Mouse (Mus musculus): ENCODE data around the gene Hist1h3g. TPM values are rescaled to one million over a fixed set of nuclear protein-coding genes. Genes with fewer than 3 reads are reported as not detected.

The Hist1h3g gene
- total RNA-seq (2021): 1 to 10 TPM; 5.8 to 6.2 TPM
- long read RNA-seq, experiment 1: 0 reads
- long read RNA-seq, experiment 2: 0 reads

GRCm38 (mm10) chr13:23535137-23536075 lies at the start of gene Hist1h3g:
Hist1h3g (plus strand) TSS chr13:23535422.
- intact Hi-C loops (cut with DNase I): loop anchor here (10.0 kb wide), 1 partner anchor 1821 kb away; the partner anchor contains the start of genes Hist1h2ai, Hist1h2bl and Hist1h3h
- peak; percentile 95 to 97 for DNase-seq (ENCODE audit: low spot score in 2 of 2)

GRCm38 (mm10) chr13:23488400-23489322 lies 46.6 kb upstream of the Hist1h3g start, which contains the start of gene Btn2a2:
Btn2a2 (minus strand) TSS chr13:23488857.
- intact Hi-C loops (cut with DNase I): no loop called here
- peak; percentile 83 to 91 for DNase-seq (ENCODE audit: low spot score in 2 of 2)

- intact Hi-C loops (cut with DNase I): no loop called here
- DNase-seq (ENCODE audit: low spot score in 2 of 2): peak in 1 of 2 experiments; percentile 37
Observed at GRCm38 (mm10) chr13:23490863-23491262, 44.4 kb upstream of the Hist1h3g start.

- no peak for DNase-seq (ENCODE audit: low spot score in 2 of 2)
- intact Hi-C loops (cut with DNase I): no loop called here
Observed at GRCm38 (mm10) chr13:23491263-23491662, 44.0 kb upstream of the Hist1h3g start.

GRCm38 (mm10) chr13:23491990-23492389 lies 43.2 kb upstream of the Hist1h3g start:
- intact Hi-C loops (cut with DNase I): no loop called here
- DNase-seq (ENCODE audit: low spot score in 2 of 2): no peak

- no peak for DNase-seq (ENCODE audit: low spot score in 2 of 2)
- intact Hi-C loops (cut with DNase I): no loop called here
Observed at GRCm38 (mm10) chr13:23495526-23495925, 39.7 kb upstream of the Hist1h3g start.

- intact Hi-C loops (cut with DNase I): no loop called here
- DNase-seq (ENCODE audit: low spot score in 2 of 2): peak; percentile 45 to 49
Observed at GRCm38 (mm10) chr13:23497656-23498321, 37.4 kb upstream of the Hist1h3g start.

GRCm38 (mm10) chr13:23498653-23499052 lies 36.6 kb upstream of the Hist1h3g start:
- intact Hi-C loops (cut with DNase I): no loop called here
- DNase-seq (ENCODE audit: low spot score in 2 of 2): no peak

GRCm38 (mm10) chr13:23499943-23500342 lies 35.3 kb upstream of the Hist1h3g start:
- intact Hi-C loops (cut with DNase I): loop anchor here (2.0 kb wide), 1 partner anchor 35 kb away; the partner anchor contains the start of gene Btn1a1

GRCm38 (mm10) chr13:23500424-23501200 lies 34.6 kb upstream of the Hist1h3g start:
- intact Hi-C loops (cut with DNase I): loop anchor here (2.0 kb wide), 1 partner anchor 36 kb away; the partner anchor contains the start of gene Btn1a1
- DNase-seq (ENCODE audit: low spot score in 2 of 2): peak; percentile 53 to 88

More at GRCm38 (mm10) chr13:23499943-23500342, 35.3 kb upstream of the Hist1h3g start:
- DNase-seq (ENCODE audit: low spot score in 2 of 2): no peak

- intact Hi-C loops (cut with DNase I): loop anchor here (2.0 kb wide), 1 partner anchor 37 kb away; the partner anchor contains the start of gene Btn1a1
- DNase-seq (ENCODE audit: low spot score in 2 of 2): no peak
Observed at GRCm38 (mm10) chr13:23501511-23501910, 33.7 kb upstream of the Hist1h3g start.

- no peak for DNase-seq (ENCODE audit: low spot score in 2 of 2)
Observed at GRCm38 (mm10) chr13:23502031-23502567, 33.1 kb upstream of the Hist1h3g start.

GRCm38 (mm10) chr13:23502916-23503315 lies 32.3 kb upstream of the Hist1h3g start:
- DNase-seq (ENCODE audit: low spot score in 2 of 2): no peak
- intact Hi-C loops (cut with DNase I): no loop called here

More at GRCm38 (mm10) chr13:23502031-23502567, 33.1 kb upstream of the Hist1h3g start:
- intact Hi-C loops (cut with DNase I): no loop called here

GRCm38 (mm10) chr13:23503797-23504196 lies 31.4 kb upstream of the Hist1h3g start:
- DNase-seq (ENCODE audit: low spot score in 2 of 2): peak; percentile 57 to 81

GRCm38 (mm10) chr13:23505662-23506345 lies 29.4 kb upstream of the Hist1h3g start:
- intact Hi-C loops (cut with DNase I): no loop called here
- DNase-seq (ENCODE audit: low spot score in 2 of 2): no peak

More at GRCm38 (mm10) chr13:23503797-23504196, 31.4 kb upstream of the Hist1h3g start:
- intact Hi-C loops (cut with DNase I): no loop called here

- peak in 1 of 2 experiments; percentile 35 for DNase-seq (ENCODE audit: low spot score in 2 of 2)
- intact Hi-C loops (cut with DNase I): no loop called here
Observed at GRCm38 (mm10) chr13:23506351-23506750, 28.9 kb upstream of the Hist1h3g start.
